Mouse (Mus musculus) ES-E14 (cell line): ENCODE measurements around the gene Fbxo7. TPM values are rescaled to one million over a fixed set of nuclear protein-coding genes. Genes with fewer than 3 reads are reported as not detected.

Experiments used
- DNase-seq: peaks from one replicate; pipeline ENCODE4 v3.0.0-alpha.2; 2013; ENCODE audit warnings: low read depth, low spot score
- H3K27ac ChIP-seq: 2 replicates; pipeline ENCODE4 v1.5.1; 2012; ENCODE audit warnings: low read depth, mild to moderate bottlenecking, low read length, moderate library complexity, mixed read lengths; ENCODE audit not compliant: poor library complexity, insufficient read depth, severe bottlenecking
- H3K36me3 ChIP-seq: 2 replicates; pipeline ENCODE4 v1.6.1; 2012; ENCODE audit warnings: mild to moderate bottlenecking, low read length, moderate library complexity, mixed read lengths; ENCODE audit not compliant: control insufficient read depth, poor library complexity, insufficient read depth, severe bottlenecking
- H3K4me1 ChIP-seq, 2 experiments: fragments of 150-350 bp in 1 of 2; sonication (generic) in 1 of 2; 2 replicates each; pipeline ENCODE4 v1.6.1; 2012; ENCODE audit warnings: low read length in 2 of 2, mild to moderate bottlenecking in 1 of 2, mixed read lengths in 1 of 2; ENCODE audit not compliant: control insufficient read depth in 2 of 2, insufficient read depth in 2 of 2, poor library complexity in 1 of 2
- H3K4me3 ChIP-seq, 2 experiments: fragments of 150-350 bp in 1 of 2; sonication (generic) in 1 of 2; 2 replicates each; pipeline ENCODE4 v1.5.1; 2012; ENCODE audit warnings: low read length in 2 of 2, low read depth in 1 of 2, mild to moderate bottlenecking in 1 of 2, mixed read lengths in 1 of 2; ENCODE audit not compliant: insufficient read depth in 1 of 2, poor library complexity in 1 of 2, severe bottlenecking in 1 of 2
- H3K9ac ChIP-seq: 2 replicates; pipeline ENCODE4 v1.6.1; 2012; ENCODE audit warnings: low read depth, mild to moderate bottlenecking, low read length, mixed read lengths; ENCODE audit not compliant: poor library complexity, insufficient read depth, severe bottlenecking
- H3K9me3 ChIP-seq: fragments of 150-350 bp; sonication (generic); 2 replicates; pipeline ENCODE4 v1.6.1; 2012; ENCODE audit warnings: low read depth, mild to moderate bottlenecking, low read length; ENCODE audit not compliant: control insufficient read depth, insufficient read depth
- CHD2 ChIP-seq: IDR thresholded peaks from 2 replicates; pipeline ENCODE4 v1.6.1; 2014; ENCODE audit warnings: mild to moderate bottlenecking, low read depth, low read length, inconsistent platforms
- HCFC1 ChIP-seq: IDR thresholded peaks from 2 replicates; pipeline ENCODE4 v1.6.1; 2012; ENCODE audit warnings: low read length, inconsistent platforms, borderline replicate concordance; ENCODE audit not compliant: insufficient read depth
- MAFK ChIP-seq: IDR thresholded peaks from 2 replicates; pipeline ENCODE4 v1.6.1; 2014; ENCODE audit warnings: mild to moderate bottlenecking, low read depth, low read length, inconsistent platforms; ENCODE audit not compliant: insufficient read depth
- ZC3H11A ChIP-seq: IDR thresholded peaks from 2 replicates; pipeline ENCODE4 v1.6.1; 2012; ENCODE audit warnings: low read depth, mild to moderate bottlenecking, inconsistent platforms, low read length, borderline replicate concordance
- ZNF384 ChIP-seq: IDR thresholded peaks from 2 replicates; pipeline ENCODE4 v1.6.1; 2012; ENCODE audit warnings: low read depth, low read length, inconsistent platforms
- in situ Hi-C, 2 experiments: fragments of 600-800 bp; cut with MboI; formaldehyde crosslinking; loops; one replicate each; pipeline ENCODE4 v1.15.1; 2025; ENCODE audit warnings: low sequenced_read_pairs in 2 of 2, inconsistent platforms in 1 of 2; ENCODE audit not compliant: unreplicated experiment in 2 of 2
- total RNA-seq: library from RNA; depleted of rRNA; stranded (reverse); fragments of 300-350 nt; gene quantifications from 2 replicates; pipeline ENCODE4 v1.2.3, GENCODE M21; 2012

The Fbxo7 gene
- total RNA-seq, 1 experiment = 16.3 TPM

GRCm38 (mm10) chr10:85993836-85994235 lies 27.9 kb upstream of the Fbxo7 start:
- in situ Hi-C loops = no loop called here

DNA sequence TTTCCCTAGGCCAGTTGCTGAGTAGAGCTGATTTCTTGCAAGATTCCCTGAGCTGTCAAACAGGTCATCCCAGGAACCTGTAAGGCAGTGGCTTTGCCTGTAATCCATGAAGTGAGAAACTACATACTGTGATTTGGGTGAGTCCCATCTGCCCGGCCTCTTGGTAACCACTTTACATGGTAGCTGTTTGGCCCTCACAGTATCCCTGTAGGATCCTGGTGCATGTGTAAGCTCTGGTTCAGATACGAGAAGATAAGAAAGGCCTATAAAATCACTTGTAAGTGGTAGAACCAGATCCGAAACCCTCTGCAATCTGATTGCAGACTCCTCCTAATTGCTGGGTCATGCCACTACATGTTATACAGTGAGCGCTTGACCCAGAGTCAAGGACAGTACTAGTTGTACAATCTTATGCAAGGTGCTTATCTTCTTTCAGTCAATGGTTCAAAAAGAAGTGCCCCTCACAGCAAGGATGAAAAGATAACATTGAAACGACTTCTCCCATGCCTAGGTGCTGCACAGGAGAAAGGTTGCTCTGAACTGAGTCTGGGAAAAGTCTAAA lies 27.1 kb upstream of the Fbxo7 start:
- DNase-seq = no peak
- no peaks in the 10 kb centered on the region for H3K4me1 ChIP-seq
- TF ChIP-seq MAFK = no peak
- TF ChIP-seq HCFC1 = no peak
- no peak for TF ChIP-seq ZC3H11A
- TF ChIP-seq ZNF384 = no peak
- no peak for TF ChIP-seq CHD2
- in situ Hi-C loops = no loop called here
- H3K9ac ChIP-seq = no peak overlapping the region
- H3K4me3 ChIP-seq = no peak overlapping the region
- no peak overlapping the region for H3K27ac ChIP-seq
- H3K36me3 ChIP-seq = no peaks in the 10 kb centered on the region
- H3K9me3 ChIP-seq = no peaks in the 10 kb centered on the region

More at GRCm38 (mm10) chr10:85993836-85994235, 27.9 kb upstream of the Fbxo7 start:
- TF ChIP-seq MAFK = no peak
- no peak for TF ChIP-seq HCFC1
- TF ChIP-seq CHD2 = no peak
- TF ChIP-seq ZC3H11A = no peak
- TF ChIP-seq ZNF384 = no peak
- DNase-seq = no peak
- H3K4me3 ChIP-seq = no peak overlapping the region
- H3K4me1 ChIP-seq = no peaks in the 10 kb centered on the region
- no peak overlapping the region for H3K27ac ChIP-seq
- H3K36me3 ChIP-seq = no peaks in the 10 kb centered on the region
- H3K9me3 ChIP-seq = no peaks in the 10 kb centered on the region
- no peak overlapping the region for H3K9ac ChIP-seq

DNA sequence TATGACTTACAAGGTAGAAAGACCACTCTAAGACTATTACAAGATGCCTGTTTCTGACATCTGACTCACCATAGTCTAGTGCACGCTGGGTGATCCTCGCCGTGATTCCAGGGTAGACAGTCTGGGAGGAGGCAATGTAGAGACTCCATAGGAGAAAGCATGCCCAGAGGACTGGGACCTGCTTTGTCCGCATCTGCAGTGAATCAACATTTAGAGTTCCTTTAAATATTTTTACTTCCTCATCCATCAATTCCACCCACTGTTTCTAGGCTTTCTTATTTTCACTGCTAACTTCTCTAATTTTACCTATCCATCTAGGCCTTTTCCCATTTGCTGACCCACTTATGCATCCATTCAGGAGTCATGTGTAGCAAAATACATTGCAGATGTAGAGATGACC lies 21.3 kb upstream of the Fbxo7 start:
- Histone ChIP-seq H3K9me3 (no peaks in the 10 kb centered on the region), H3K4me3 (no peak overlapping the region), H3K9ac (no peak overlapping the region), H3K27ac (no peak overlapping the region), H3K36me3 (no peaks in the 10 kb centered on the region), H3K4me1 (no peaks in the 10 kb centered on the region)
- in situ Hi-C loops = no loop called here
- TF ChIP-seq HCFC1 (no peak), ZNF384 (no peak), ZC3H11A (no peak), CHD2 (no peak), MAFK (no peak)
- DNase-seq = no peak

- in situ Hi-C loops = no loop called here
- H3K27ac ChIP-seq = no peak overlapping the region
- no peak for TF ChIP-seq ZNF384
- H3K36me3 ChIP-seq = no peaks in the 10 kb centered on the region
- no peak overlapping the region for H3K4me3 ChIP-seq
- no peak for DNase-seq
- no peaks in the 10 kb centered on the region for H3K9me3 ChIP-seq
- H3K4me1 ChIP-seq = no peaks in the 10 kb centered on the region
- no peak overlapping the region for H3K9ac ChIP-seq
These were observed 15.3 kb upstream of the Fbxo7 start for GRCm38 (mm10) chr10:86006455-86006854.

- Histone ChIP-seq H3K36me3 (no peaks in the 10 kb centered on the region), H3K4me1 (no peaks in the 10 kb centered on the region), H3K4me3 (no peak overlapping the region), H3K9me3 (no peaks in the 10 kb centered on the region), H3K27ac (no peak overlapping the region), H3K9ac (no peak overlapping the region)
- no peak for DNase-seq
- in situ Hi-C loops = no loop called here
- TF ChIP-seq MAFK = no peak
- TF ChIP-seq CHD2 = no peak
- no peak for TF ChIP-seq ZNF384
- TF ChIP-seq ZC3H11A = no peak
- no peak for TF ChIP-seq HCFC1
These were observed 12.1 kb upstream of the Fbxo7 start for GRCm38 (mm10) chr10:86009688-86010087.
